Mouse (Mus musculus) induced T-regulatory cell, adult 2 months (primary cell): Measurements from ENCODE around the gene Ryr2.

Experiments
- DNase-seq: peaks from one replicate; pipeline ENCODE4 v3.0.0-alpha.2; 2012; ENCODE audit warnings: low read depth

The Ryr2 gene

GRCm38 (mm10) chr13:11545841-11546240 lies 560.9 kb downstream of the Ryr2 start:
- no peak for DNase-seq

GRCm38 (mm10) chr13:11542546-11542945 lies 564.2 kb downstream of the Ryr2 start:
- no peak for DNase-seq

- DNase-seq: no peak
Measured at GRCm38 (mm10) chr13:11536851-11537250, 569.9 kb downstream of the Ryr2 start.

- no peak for DNase-seq
Measured at GRCm38 (mm10) chr13:11535874-11536273, 570.9 kb downstream of the Ryr2 start.

DNA sequence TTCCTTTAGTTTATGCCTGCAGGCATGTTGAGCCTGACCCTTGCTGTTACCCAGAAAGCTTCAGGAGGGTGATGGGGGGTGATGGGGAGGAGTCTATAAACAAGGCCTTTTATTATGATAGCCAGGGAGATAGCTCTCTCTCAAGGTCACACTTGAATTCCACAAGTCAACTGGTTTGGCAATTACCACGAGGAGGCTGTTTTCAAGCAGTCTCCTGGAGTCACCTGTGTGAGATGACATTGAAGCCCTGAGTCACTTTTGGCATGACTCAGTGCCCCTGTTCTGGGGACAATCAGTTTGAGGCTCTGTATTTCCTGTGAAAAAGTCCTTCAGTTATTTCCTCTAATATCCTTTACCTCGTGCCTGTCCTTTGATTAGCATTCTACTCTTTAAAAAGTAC lies 573.5 kb downstream of the Ryr2 start:
- no peak for DNase-seq

DNA sequence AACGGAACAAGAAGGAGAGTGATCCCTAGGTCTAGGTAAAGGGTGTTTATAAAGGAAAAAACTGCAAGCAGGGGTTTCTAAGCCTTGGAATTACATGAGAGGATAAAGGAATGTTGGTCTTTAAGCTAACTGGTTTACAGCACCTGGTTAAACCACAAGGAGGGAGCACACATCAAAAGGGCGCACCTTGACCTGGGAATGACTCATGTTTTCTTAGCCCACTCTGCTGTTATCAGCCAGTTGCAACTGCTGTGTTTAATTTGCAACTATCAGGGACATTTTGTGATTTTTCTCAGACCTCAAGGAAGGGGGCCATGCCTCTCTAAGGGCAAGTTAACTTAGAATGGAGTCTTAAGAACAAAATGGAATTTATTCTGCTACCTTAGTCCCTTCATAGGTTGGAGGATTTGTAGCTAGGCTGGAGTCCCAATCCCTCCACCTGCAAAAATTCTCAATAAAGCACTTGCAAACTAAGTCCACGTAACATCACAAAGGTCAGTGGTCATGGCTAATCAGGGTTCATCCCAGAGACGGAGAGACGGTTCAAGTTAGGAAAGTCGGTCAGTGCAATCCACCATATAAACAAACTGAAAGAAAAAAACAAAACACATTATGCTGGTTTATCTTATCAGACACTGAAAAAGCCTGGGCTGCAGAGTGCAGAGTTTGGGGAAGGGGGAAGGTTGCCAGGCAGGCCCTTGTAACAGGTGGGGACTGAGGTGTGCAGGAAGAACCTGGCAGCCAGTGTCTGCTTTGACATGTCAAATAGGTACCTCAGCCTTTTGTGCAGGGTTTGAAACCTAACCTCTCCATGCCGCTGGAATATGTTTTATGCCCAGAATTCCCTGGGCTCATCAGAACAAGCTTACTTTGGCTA lies 574.5 kb downstream of the Ryr2 start:
- DNase-seq: no peak

- DNase-seq: no peak
Measured at GRCm38 (mm10) chr13:11523612-11524011, 583.1 kb downstream of the Ryr2 start.

GRCm38 (mm10) chr13:11520765-11521164 lies 586.0 kb downstream of the Ryr2 start:
- no peak for DNase-seq

- DNase-seq: no peak
Measured at GRCm38 (mm10) chr13:11511540-11512177, 595.1 kb downstream of the Ryr2 start.
